Mouse (Mus musculus) stomach, postnatal 0 days (tissue): ENCODE data around the gene Brdt. TPM values are rescaled to one million over a fixed set of nuclear protein-coding genes. Genes with fewer than 3 reads are reported as not detected.

Experiments
- ATAC-seq: fragments of 200-750 bp; cut with Nextera tagmentation; 2 replicates; pipeline ENCODE4 v1.8.0; 2017; ENCODE audit not compliant: low FRiP score, low TSS enrichment
- DNase-seq: peaks from one replicate; pipeline ENCODE4 v3.0.0-alpha.2; 2016; ENCODE audit warnings: low spot score
- H3K27ac ChIP-seq: fragments of 300-500 bp; sonication (generic); replicated peaks from 2 replicates; pipeline ENCODE4 v1.5.1; 2014; ENCODE audit warnings: mild to moderate bottlenecking, control low read depth
- H3K27me3 ChIP-seq: fragments of 300-500 bp; sonication (generic); 2 replicates; pipeline ENCODE4 v1.6.1; 2014; ENCODE audit warnings: low read length; ENCODE audit not compliant: control insufficient read depth, insufficient read depth
- H3K36me3 ChIP-seq: fragments of 300-500 bp; sonication (generic); 2 replicates; pipeline ENCODE4 v1.6.1; 2014; ENCODE audit warnings: low read length, mixed read lengths; ENCODE audit not compliant: control insufficient read depth, insufficient read depth
- H3K4me1 ChIP-seq: fragments of 300-500 bp; sonication (generic); replicated peaks from 2 replicates; pipeline ENCODE4 v1.6.1; 2014; ENCODE audit warnings: antibody characterized with exemption; ENCODE audit not compliant: control insufficient read depth, insufficient read depth
- H3K4me2 ChIP-seq: fragments of 300-500 bp; sonication (generic); replicated peaks from 2 replicates; pipeline ENCODE4 v1.6.1; 2014; ENCODE audit warnings: low read depth, mild to moderate bottlenecking, control low read depth, moderate library complexity
- H3K4me3 ChIP-seq: fragments of 300-500 bp; sonication (generic); 2 replicates; pipeline ENCODE4 v1.5.1; 2014; ENCODE audit warnings: low read depth, low read length, control low read depth
- H3K9ac ChIP-seq: fragments of 300-500 bp; sonication (generic); 2 replicates; pipeline ENCODE4 v1.6.1; 2014; ENCODE audit warnings: mild to moderate bottlenecking, low read length, control low read depth, mixed read lengths
- H3K9me3 ChIP-seq: fragments of 300-500 bp; sonication (generic); 2 replicates; pipeline ENCODE4 v1.6.1; 2016; ENCODE audit warnings: low read length; ENCODE audit not compliant: control insufficient read depth
- CTCF ChIP-seq: IDR thresholded peaks from 2 replicates; pipeline ENCODE4 v1.5.1; 2016; ENCODE audit warnings: antibody characterized with exemption, low read depth, mild to moderate bottlenecking, moderate library complexity
- EP300 ChIP-seq: optimal IDR thresholded peaks from 2 replicates; pipeline ENCODE3; 2016; ENCODE audit warnings: antibody characterized with exemption
- WGBS: fragments of 180-500 bp; shearing (Covaris S2); extraction: QIAGEN DNeasy Blood & Tissue Kit; methylation state at CpG from one replicate; pipeline ENCODE4 v1.1.7; 2014; 5-methylcytosine and 5-hydroxymethylcytosine counted together
- polyA plus RNA-seq: library from polyadenylated mRNA; unstranded; fragments of >200 nt; fragmentation: Nextera tagmentation; extraction: Ambion mirVana; gene quantifications from 2 replicates; pipeline ENCODE4 v1.2.1, GENCODE M21; 2015

Gene Brdt
- polyA plus RNA-seq, 1 experiment from 2014 or later, result 1.1 TPM

GRCm38 (mm10) chr5:107307432-107307831 is 23.5 kb upstream of the Brdt start:
- WGBS, result 59% methylated on average over 4 of the region's 4 CpGs
- Histone ChIP-seq H3K27ac (no peak overlapping the region), H3K4me1 (no peaks in the 10 kb centered on the region), H3K27me3 (no peaks in the 10 kb centered on the region), H3K36me3 (no peaks in the 10 kb centered on the region), H3K9ac (no peak overlapping the region), H3K4me3 (no peak overlapping the region), H3K4me2 (no peak overlapping the region), H3K9me3 (no peaks in the 10 kb centered on the region)
- ATAC-seq, result no peak
- TF ChIP-seq EP300 (no peak), CTCF (no peak)
- no peak for DNase-seq

GRCm38 (mm10) chr5:107317141-107317540 is 13.8 kb upstream of the Brdt start:
- no peak overlapping the region for H3K4me2 ChIP-seq
- DNase-seq, result no peak
- H3K9me3 ChIP-seq, result no peaks in the 10 kb centered on the region
- TF ChIP-seq EP300 (no peak), CTCF (no peak)
- no peak for ATAC-seq
- no peak overlapping the region for H3K9ac ChIP-seq
- H3K27me3 ChIP-seq, result no peaks in the 10 kb centered on the region
- no peak overlapping the region for H3K4me3 ChIP-seq
- H3K36me3 ChIP-seq, result no peaks in the 10 kb centered on the region
- no peaks in the 10 kb centered on the region for H3K4me1 ChIP-seq
- 90% methylated on average over 7 of the region's 7 CpGs for WGBS
- no peak overlapping the region for H3K27ac ChIP-seq

- Histone ChIP-seq H3K4me1 (no peaks in the 10 kb centered on the region), H3K36me3 (no peaks in the 10 kb centered on the region), H3K27ac (no peak overlapping the region), H3K9me3 (no peaks in the 10 kb centered on the region), H3K4me3 (no peak overlapping the region), H3K4me2 (no peak overlapping the region), H3K9ac (no peak overlapping the region), H3K27me3 (no peaks in the 10 kb centered on the region)
- peak; percentile 22 for DNase-seq
- WGBS, result 0% methylated on average over 1 of the region's 1 CpGs
- no peak for ATAC-seq
- TF ChIP-seq CTCF (peak; percentile 92), EP300 (no peak)
Observed at GRCm38 (mm10) chr5:107320703-107321102, 10.3 kb upstream of the Brdt start.

GRCm38 (mm10) chr5:107340404-107340803 is 9.4 kb downstream of the Brdt start:
- TF ChIP-seq CTCF (no peak), EP300 (no peak)
- DNase-seq, result no peak
- H3K27ac ChIP-seq, result no peak overlapping the region

GRCm38 (mm10) chr5:107342891-107343290 is 11.9 kb downstream of the Brdt start:
- no peaks in the 10 kb centered on the region for H3K36me3 ChIP-seq
- no peaks in the 10 kb centered on the region for H3K9me3 ChIP-seq
- H3K27ac ChIP-seq, result no peak overlapping the region
- H3K4me3 ChIP-seq, result no peak overlapping the region
- H3K4me2 ChIP-seq, result no peak overlapping the region
- no peaks in the 10 kb centered on the region for H3K27me3 ChIP-seq
- TF ChIP-seq CTCF (no peak), EP300 (no peak)
- WGBS, result 92% methylated on average over 6 of the region's 6 CpGs
- H3K9ac ChIP-seq, result no peak overlapping the region
- no peak for DNase-seq
- H3K4me1 ChIP-seq, result no peaks in the 10 kb centered on the region
- no peak for ATAC-seq

More at GRCm38 (mm10) chr5:107340404-107340803, 9.4 kb downstream of the Brdt start:
- WGBS, result 67% methylated on average over 3 of the region's 3 CpGs
- H3K4me1 ChIP-seq, result no peaks in the 10 kb centered on the region
- H3K9ac ChIP-seq, result no peak overlapping the region
- H3K27me3 ChIP-seq, result no peaks in the 10 kb centered on the region
- H3K36me3 ChIP-seq, result no peaks in the 10 kb centered on the region
- no peak for ATAC-seq
- no peak overlapping the region for H3K4me3 ChIP-seq
- no peak overlapping the region for H3K4me2 ChIP-seq
- no peaks in the 10 kb centered on the region for H3K9me3 ChIP-seq

GRCm38 (mm10) chr5:107346214-107346613 is 15.3 kb downstream of the Brdt start:
- no peaks in the 10 kb centered on the region for H3K36me3 ChIP-seq
- ATAC-seq, result no peak
- TF ChIP-seq CTCF, result peak; percentile 68
- no peak for TF ChIP-seq EP300
- DNase-seq, result no peak
- 35% methylated on average over 1 of the region's 1 CpGs for WGBS
- no peaks in the 10 kb centered on the region for H3K27me3 ChIP-seq
- no peaks in the 10 kb centered on the region for H3K9me3 ChIP-seq
- H3K4me2 ChIP-seq, result no peak overlapping the region
- no peaks in the 10 kb centered on the region for H3K4me1 ChIP-seq
- no peak overlapping the region for H3K9ac ChIP-seq
- H3K4me3 ChIP-seq, result no peak overlapping the region
- no peak overlapping the region for H3K27ac ChIP-seq

GRCm38 (mm10) chr5:107352566-107352965 is 21.6 kb downstream of the Brdt start:
- H3K4me1 ChIP-seq, result no peaks in the 10 kb centered on the region
- H3K4me3 ChIP-seq, result no peak overlapping the region
- no peaks in the 10 kb centered on the region for H3K27me3 ChIP-seq
- H3K27ac ChIP-seq, result no peak overlapping the region
- ATAC-seq, result no peak
- no peaks in the 10 kb centered on the region for H3K36me3 ChIP-seq
- no peaks in the 10 kb centered on the region for H3K9me3 ChIP-seq
- no peak for TF ChIP-seq CTCF
- no peak for TF ChIP-seq EP300
- no peak overlapping the region for H3K9ac ChIP-seq
- DNase-seq, result no peak
- WGBS, result 96% methylated on average over 1 of the region's 1 CpGs
- H3K4me2 ChIP-seq, result no peak overlapping the region
